Mouse (Mus musculus): Measurements from ENCODE around the gene Mill2. TPM values are rescaled to one million over a fixed set of nuclear protein-coding genes. Genes with fewer than 3 reads are reported as not detected.
A peak's percentile ranks its signal among the peaks of the same experiment; 100 is the strongest.
"Not testable (repeated sequence)": the region's sequence is repeated elsewhere in the genome, so short reads cannot be mapped to it uniquely, and the experiment has no call there.

Gene Mill2
- 3.2 and 3.3 TPM in 2 replicates for polyA plus RNA-seq (2012; rRNA removed)

- WGBS: 2% methylated on average over 3 of the region's 3 CpGs
- DNase-seq (ENCODE audit: low read depth, low spot score): peak; percentile 42
These were observed at the start of gene Mill2 for GRCm38 (mm10) chr7:18839865-18840264. TSS of gene Mill2 (plus strand) at chr7:18839966.

GRCm38 (mm10) chr7:18790671-18791070, 49.1 kb upstream of the Mill2 start:
- not testable (repeated sequence) for DNase-seq (ENCODE audit: low read depth, low spot score)

GRCm38 (mm10) chr7:18798420-18798819, 41.3 kb upstream of the Mill2 start, which contains the start of gene Psg19:
TSS of gene Psg19 (minus strand) at chr7:18798520.
- no peak for DNase-seq (ENCODE audit: low read depth, low spot score)
- 95% methylated on average over 1 of the region's 1 CpGs for WGBS

GRCm38 (mm10) chr7:18799129-18799528, 40.6 kb upstream of the Mill2 start:
- WGBS: 48% methylated on average over 3 of the region's 3 CpGs
- no peak for DNase-seq (ENCODE audit: low read depth, low spot score)

- DNase-seq (ENCODE audit: low read depth, low spot score): no peak
These were observed 36.2 kb upstream of the Mill2 start for GRCm38 (mm10) chr7:18803526-18803925.

- DNase-seq (ENCODE audit: low read depth, low spot score): no peak
- WGBS: 53% methylated on average over 9 of the region's 9 CpGs
These were observed 21.5 kb upstream of the Mill2 start for GRCm38 (mm10) chr7:18818301-18818700.

GRCm38 (mm10) chr7:18821507-18821906, 18.3 kb upstream of the Mill2 start, which contains the start of gene Psg17:
TSS of gene Psg17 (minus strand) at chr7:18821607.
- 81% methylated on average over 3 of the region's 3 CpGs for WGBS
- no peak for DNase-seq (ENCODE audit: low read depth, low spot score)

GRCm38 (mm10) chr7:18827792-18828546, 11.8 kb upstream of the Mill2 start:
- WGBS: 57% methylated on average over 26 of the region's 26 CpGs
- no peak for DNase-seq (ENCODE audit: low read depth, low spot score)

- no peak for DNase-seq (ENCODE audit: low read depth, low spot score)
- WGBS: 71% methylated on average over 9 of the region's 9 CpGs
These were observed 11.2 kb upstream of the Mill2 start for GRCm38 (mm10) chr7:18828592-18828991.

GRCm38 (mm10) chr7:18829545-18829944, 10.2 kb upstream of the Mill2 start:
- 85% methylated on average over 7 of the region's 7 CpGs for WGBS
- DNase-seq (ENCODE audit: low read depth, low spot score): no peak

GRCm38 (mm10) chr7:18832298-18832697, 7.5 kb upstream of the Mill2 start:
- no peak for DNase-seq (ENCODE audit: low read depth, low spot score)
- 49% methylated on average over 13 of the region's 13 CpGs for WGBS

GRCm38 (mm10) chr7:18840386-18841173, 814 bp downstream of the Mill2 start:
- DNase-seq (ENCODE audit: low read depth, low spot score): peak; percentile 65
- WGBS: 2% methylated on average over 14 of the region's 17 CpGs

GRCm38 (mm10) chr7:18841174-18841567, 1.4 kb downstream of the Mill2 start:
- WGBS: 60% methylated on average over 1 of the region's 1 CpGs
- DNase-seq (ENCODE audit: low read depth, low spot score): no peak

- no peak for DNase-seq (ENCODE audit: low read depth, low spot score)
- WGBS: 11% methylated on average over 5 of the region's 5 CpGs
These were observed 5.0 kb downstream of the Mill2 start for GRCm38 (mm10) chr7:18844811-18845210.

- DNase-seq (ENCODE audit: low read depth, low spot score): no peak
- WGBS: 38% methylated on average over 1 of the region's 1 CpGs
These were observed 8.6 kb downstream of the Mill2 start for GRCm38 (mm10) chr7:18848395-18848794.

GRCm38 (mm10) chr7:18858310-18858916, 18.6 kb downstream of the Mill2 start:
- DNase-seq (ENCODE audit: low read depth, low spot score): no peak
- WGBS: 65% methylated on average over 5 of the region's 5 CpGs

GRCm38 (mm10) chr7:18862801-18863200, 23.0 kb downstream of the Mill2 start:
- 71% methylated on average over 6 of the region's 6 CpGs for WGBS

GRCm38 (mm10) chr7:18868491-18868890, 28.7 kb downstream of the Mill2 start:
- WGBS: 85% methylated on average over 2 of the region's 2 CpGs
- no peak for DNase-seq (ENCODE audit: low read depth, low spot score)

More at GRCm38 (mm10) chr7:18862801-18863200, 23.0 kb downstream of the Mill2 start:
- DNase-seq (ENCODE audit: low read depth, low spot score): no peak

- WGBS: 80% methylated on average over 1 of the region's 8 CpGs
- not testable (repeated sequence) for DNase-seq (ENCODE audit: low read depth, low spot score)
These were observed 31.3 kb downstream of the Mill2 start, which contains the start of gene Pglyrp1 for GRCm38 (mm10) chr7:18871031-18871430. TSS of gene Pglyrp1 (plus strand) at chr7:18871331.
